Mouse (Mus musculus) limb, embryonic 11.5 days (tissue): ENCODE measurements around the gene Olig1. TPM values are rescaled to one million over a fixed set of nuclear protein-coding genes. Genes with fewer than 3 reads are reported as not detected.
A peak's percentile ranks its signal among the peaks of the same experiment; 100 is the strongest.

ENCODE experiments used
- ATAC-seq: fragments of 200-750 bp; cut with Nextera tagmentation; 2 replicates; pipeline ENCODE4 v1.8.0; 2017; ENCODE audit warnings: low read depth; ENCODE audit not compliant: insufficient number of reproducible peaks, low FRiP score, low TSS enrichment
- DNase-seq: peaks from one replicate; pipeline ENCODE4 v3.0.0-alpha.2; 2015; ENCODE audit warnings: low spot score
- H3K27ac ChIP-seq: fragments of 300-500 bp; sonication (generic); replicated peaks from 2 replicates; pipeline ENCODE4 v1.5.1; 2014; ENCODE audit warnings: low read depth, mild to moderate bottlenecking, low read length
- H3K27me3 ChIP-seq: fragments of 300-500 bp; sonication (generic); 2 replicates; pipeline ENCODE4 v1.6.1; 2014; ENCODE audit warnings: mild to moderate bottlenecking, low read length, mixed read lengths; ENCODE audit not compliant: control insufficient read depth, insufficient read depth
- H3K36me3 ChIP-seq: fragments of 300-500 bp; sonication (generic); 2 replicates; pipeline ENCODE4 v1.6.1; 2014; ENCODE audit warnings: mild to moderate bottlenecking, low read length, moderate library complexity, mixed read lengths; ENCODE audit not compliant: control insufficient read depth, insufficient read depth
- H3K4me1 ChIP-seq: fragments of 300-500 bp; sonication (generic); 2 replicates; pipeline ENCODE4 v1.6.1; 2014; ENCODE audit warnings: low read length, mixed read lengths; ENCODE audit not compliant: control insufficient read depth, insufficient read depth
- H3K4me2 ChIP-seq: fragments of 300-500 bp; sonication (generic); 2 replicates; pipeline ENCODE4 v1.6.1; 2014; ENCODE audit warnings: low read depth, mild to moderate bottlenecking, moderate library complexity; ENCODE audit not compliant: severe bottlenecking
- H3K4me3 ChIP-seq: fragments of 300-500 bp; sonication (generic); 2 replicates; pipeline ENCODE4 v1.5.1; 2014; ENCODE audit warnings: low read depth, low read length
- H3K9ac ChIP-seq: fragments of 300-500 bp; sonication (generic); 2 replicates; pipeline ENCODE4 v1.6.1; 2014; ENCODE audit warnings: mild to moderate bottlenecking, low read length
- H3K9me3 ChIP-seq: fragments of 300-500 bp; sonication (generic); 2 replicates; pipeline ENCODE4 v1.6.1; 2016; ENCODE audit warnings: low read length; ENCODE audit not compliant: control insufficient read depth
- WGBS: fragments of 180-500 bp; shearing (Covaris S2); extraction: QIAGEN DNeasy Blood & Tissue Kit; methylation state at CpG from one replicate; pipeline ENCODE4 v1.1.7; 2014; 5-methylcytosine and 5-hydroxymethylcytosine counted together
- polyA plus RNA-seq: library from polyadenylated mRNA; unstranded; fragments of >200 nt; fragmentation: Nextera tagmentation; extraction: Ambion mirVana; gene quantifications from 2 replicates; pipeline ENCODE4 v1.2.1, GENCODE M21; 2014

The Olig1 gene
- polyA plus RNA-seq, 1 experiment from 2014 or later: not detected

- peaks cover 61% of the 10 kb centered on the region for H3K27me3 ChIP-seq
- no peak for DNase-seq
- no peak overlapping the region for H3K9ac ChIP-seq
- 80% methylated on average over 6 of the region's 6 CpGs for WGBS
- no peak overlapping the region for H3K27ac ChIP-seq
- no peaks in the 10 kb centered on the region for H3K36me3 ChIP-seq
- no peaks in the 10 kb centered on the region for H3K9me3 ChIP-seq
- peaks cover 11% of the 10 kb centered on the region for H3K4me1 ChIP-seq
- no peak overlapping the region for H3K4me3 ChIP-seq
- no peak for ATAC-seq
- H3K4me2 ChIP-seq: no peak overlapping the region
Observed at GRCm38 (mm10) chr16:91265972-91266371, 3.6 kb upstream of the Olig1 start.

GRCm38 (mm10) chr16:91268724-91269452 is 684 bp upstream of the Olig1 start:
- Histone ChIP-seq H3K9me3 (no peaks in the 10 kb centered on the region), H3K36me3 (no peaks in the 10 kb centered on the region), H3K4me1 (peaks cover 11% of the 10 kb centered on the region), H3K27me3 (peaks cover 85% of the 10 kb centered on the region), H3K4me2 (peak overlapping the region; percentile 84; the same call in 1 of the 2 replicates), H3K9ac (no peak overlapping the region), H3K4me3 (no peak overlapping the region), H3K27ac (no peak overlapping the region)
- DNase-seq (no peak), ATAC-seq (no peak)
- WGBS: 8% methylated on average over 13 of the region's 13 CpGs

GRCm38 (mm10) chr16:91270212-91270971 is 820 bp downstream of the Olig1 start:
- no peak for ATAC-seq
- no peak overlapping the region for H3K27ac ChIP-seq
- H3K9me3 ChIP-seq: no peaks in the 10 kb centered on the region
- H3K4me1 ChIP-seq: peaks cover 11% of the 10 kb centered on the region
- peaks cover 84% of the 10 kb centered on the region for H3K27me3 ChIP-seq
- H3K4me3 ChIP-seq: peak overlapping the region; percentile 38
- peak; percentile 58 for DNase-seq
- no peaks in the 10 kb centered on the region for H3K36me3 ChIP-seq
- under 1% methylated on average over 62 of the region's 63 CpGs for WGBS
- peak overlapping the region; percentile 84 for H3K4me2 ChIP-seq
- H3K9ac ChIP-seq: no peak overlapping the region; the same call in 1 of the 2 replicates

GRCm38 (mm10) chr16:91270982-91271549 is 1.5 kb downstream of the Olig1 start:
- ATAC-seq (no peak), DNase-seq (peak; percentile 52)
- no peaks in the 10 kb centered on the region for H3K36me3 ChIP-seq
- H3K9me3 ChIP-seq: no peaks in the 10 kb centered on the region
- H3K9ac ChIP-seq: no peak overlapping the region
- 0 out of 2 replicates have a peak overlapping the region, but pooled peaks have one; percentile 38 for H3K4me3 ChIP-seq
- peaks cover 81% of the 10 kb centered on the region for H3K27me3 ChIP-seq
- H3K4me2 ChIP-seq: peak overlapping the region; percentile 84
- WGBS: under 1% methylated on average over 29 of the region's 29 CpGs
- H3K27ac ChIP-seq: no peak overlapping the region
- H3K4me1 ChIP-seq: peaks cover 11% of the 10 kb centered on the region

GRCm38 (mm10) chr16:91271634-91272033 is 2.1 kb downstream of the Olig1 start:
- H3K9ac ChIP-seq: no peak overlapping the region
- WGBS: 2% methylated on average over 20 of the region's 20 CpGs
- peaks cover 75% of the 10 kb centered on the region for H3K27me3 ChIP-seq
- no peak overlapping the region for H3K4me3 ChIP-seq
- H3K4me1 ChIP-seq: peaks cover 11% of the 10 kb centered on the region
- ATAC-seq (no peak), DNase-seq (no peak)
- no peak overlapping the region for H3K27ac ChIP-seq
- no peak overlapping the region for H3K4me2 ChIP-seq
- no peaks in the 10 kb centered on the region for H3K36me3 ChIP-seq
- no peaks in the 10 kb centered on the region for H3K9me3 ChIP-seq

GRCm38 (mm10) chr16:91280516-91280915 is 10.9 kb downstream of the Olig1 start:
- Histone ChIP-seq H3K9ac (no peak overlapping the region), H3K36me3 (no peaks in the 10 kb centered on the region), H3K27me3 (no peaks in the 10 kb centered on the region), H3K9me3 (no peaks in the 10 kb centered on the region), H3K4me1 (no peaks in the 10 kb centered on the region), H3K4me3 (no peak overlapping the region), H3K27ac (no peak overlapping the region), H3K4me2 (no peak overlapping the region)
- ATAC-seq (no peak), DNase-seq (no peak)
- WGBS: 79% methylated on average over 4 of the region's 4 CpGs

GRCm38 (mm10) chr16:91292080-91292479 is 22.5 kb downstream of the Olig1 start:
- H3K36me3 ChIP-seq: no peaks in the 10 kb centered on the region
- H3K9me3 ChIP-seq: no peaks in the 10 kb centered on the region
- 81% methylated on average over 7 of the region's 7 CpGs for WGBS
- H3K27me3 ChIP-seq: no peaks in the 10 kb centered on the region
- ATAC-seq (no peak), DNase-seq (no peak)
- no peak overlapping the region for H3K9ac ChIP-seq
- no peak overlapping the region for H3K4me2 ChIP-seq
- no peaks in the 10 kb centered on the region for H3K4me1 ChIP-seq
- no peak overlapping the region for H3K27ac ChIP-seq
- H3K4me3 ChIP-seq: no peak overlapping the region

- Histone ChIP-seq H3K27me3 (no peaks in the 10 kb centered on the region), H3K27ac (no peak overlapping the region)
Observed at GRCm38 (mm10) chr16:91292719-91293333, 23.3 kb downstream of the Olig1 start.

More at GRCm38 (mm10) chr16:91292719-91293333, 23.3 kb downstream of the Olig1 start:
- no peak overlapping the region for H3K4me2 ChIP-seq
- no peaks in the 10 kb centered on the region for H3K9me3 ChIP-seq
- WGBS: 82% methylated on average over 11 of the region's 11 CpGs
- no peaks in the 10 kb centered on the region for H3K36me3 ChIP-seq
- H3K4me1 ChIP-seq: peaks cover 4% of the 10 kb centered on the region
- H3K4me3 ChIP-seq: no peak overlapping the region
- no peak overlapping the region for H3K9ac ChIP-seq
- DNase-seq (no peak), ATAC-seq (no peak)
